Mouse (Mus musculus) cerebellum, adult 8-10 months (tissue): ENCODE measurements around the gene Kctd8.

ENCODE experiments used
- DNase-seq: peaks from one replicate; pipeline ENCODE4 v3.0.0; 2022

Kctd8 gene

DNA sequence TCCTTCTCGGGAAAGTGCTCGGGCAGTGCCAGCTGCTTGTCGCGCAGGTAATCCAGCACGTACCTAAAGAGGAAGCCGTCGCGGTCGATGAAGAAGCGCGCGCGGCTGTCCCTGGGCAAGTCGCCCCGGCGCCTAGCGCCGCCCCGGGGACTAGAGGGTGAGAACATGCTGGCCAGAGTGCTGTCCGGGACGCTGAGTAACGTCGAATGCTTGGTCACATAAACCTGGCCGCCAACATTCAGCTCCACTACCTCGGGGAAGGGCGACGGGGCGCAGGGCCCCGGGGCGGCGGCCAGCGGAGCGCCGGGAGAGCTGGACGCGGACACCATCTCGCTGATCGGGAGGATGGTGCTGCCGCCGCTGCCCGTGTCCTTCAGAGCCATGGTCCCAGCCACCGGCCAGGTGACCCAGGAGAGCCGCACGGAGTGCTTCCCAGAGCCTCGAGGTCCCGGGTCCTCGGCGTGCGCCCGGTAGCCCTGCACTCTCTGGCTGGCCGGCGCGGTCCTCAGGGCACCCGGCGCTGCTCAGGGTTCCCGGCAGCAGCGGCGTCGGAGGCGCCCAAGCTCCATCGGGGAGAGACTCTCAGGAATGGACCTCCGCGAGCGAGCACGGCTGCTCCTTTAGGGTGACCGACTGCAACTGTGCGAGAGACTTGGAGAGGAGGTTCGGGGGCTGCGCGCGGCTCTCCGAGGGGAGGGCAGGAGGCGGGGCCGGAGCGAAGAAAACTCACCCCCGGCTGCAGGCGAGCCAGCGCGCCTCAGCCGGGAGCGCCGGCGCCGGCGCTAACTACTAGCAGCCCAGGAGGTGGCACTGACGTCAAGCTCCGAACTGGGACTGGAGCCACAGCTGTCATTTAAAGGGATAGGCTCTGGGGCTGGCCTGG is at the start of gene Kctd8:
Gene Kctd8, minus strand, starts transcription at position 761 of the 883 bp plus-strand sequence.
- peak; percentile 81 for DNase-seq

DNA sequence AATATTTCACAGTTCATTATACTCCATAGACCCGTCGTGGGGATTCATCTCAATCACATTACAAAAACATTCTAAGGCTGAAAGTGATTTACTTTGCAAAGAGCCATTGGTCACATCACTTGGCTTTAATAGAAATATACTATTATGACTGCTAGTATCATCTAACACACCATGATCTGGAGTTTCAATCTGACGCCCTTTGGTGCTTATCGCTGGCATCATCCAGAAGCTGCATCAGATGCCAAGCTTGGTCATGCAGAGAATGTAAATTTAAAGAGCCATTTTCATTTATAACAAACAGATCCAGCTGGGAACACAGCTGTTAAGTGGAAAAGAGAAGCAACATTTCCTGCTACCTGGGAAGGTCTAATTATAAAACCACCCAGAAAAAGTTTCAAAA is 37.6 kb upstream of the Kctd8 start:
- DNase-seq, result no peak

DNA sequence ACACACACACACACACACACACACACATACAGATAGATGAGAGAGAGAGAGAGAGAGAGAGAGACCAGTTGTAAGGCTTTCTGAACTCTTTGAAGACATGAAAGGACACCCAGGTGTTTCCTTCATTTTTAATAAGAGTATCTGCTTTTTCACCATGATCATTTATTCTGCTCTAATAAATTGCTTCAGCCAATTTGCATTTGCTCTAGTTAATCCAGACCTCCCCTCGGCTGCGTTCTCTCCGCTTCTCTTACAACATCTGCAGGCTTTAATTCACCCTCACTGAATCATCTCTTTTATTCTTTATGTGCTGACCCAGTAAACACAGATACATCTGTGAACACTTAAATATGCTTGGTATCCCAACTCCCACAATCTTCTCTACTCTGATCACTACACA is 9.1 kb upstream of the Kctd8 start:
- no peak for DNase-seq

DNA sequence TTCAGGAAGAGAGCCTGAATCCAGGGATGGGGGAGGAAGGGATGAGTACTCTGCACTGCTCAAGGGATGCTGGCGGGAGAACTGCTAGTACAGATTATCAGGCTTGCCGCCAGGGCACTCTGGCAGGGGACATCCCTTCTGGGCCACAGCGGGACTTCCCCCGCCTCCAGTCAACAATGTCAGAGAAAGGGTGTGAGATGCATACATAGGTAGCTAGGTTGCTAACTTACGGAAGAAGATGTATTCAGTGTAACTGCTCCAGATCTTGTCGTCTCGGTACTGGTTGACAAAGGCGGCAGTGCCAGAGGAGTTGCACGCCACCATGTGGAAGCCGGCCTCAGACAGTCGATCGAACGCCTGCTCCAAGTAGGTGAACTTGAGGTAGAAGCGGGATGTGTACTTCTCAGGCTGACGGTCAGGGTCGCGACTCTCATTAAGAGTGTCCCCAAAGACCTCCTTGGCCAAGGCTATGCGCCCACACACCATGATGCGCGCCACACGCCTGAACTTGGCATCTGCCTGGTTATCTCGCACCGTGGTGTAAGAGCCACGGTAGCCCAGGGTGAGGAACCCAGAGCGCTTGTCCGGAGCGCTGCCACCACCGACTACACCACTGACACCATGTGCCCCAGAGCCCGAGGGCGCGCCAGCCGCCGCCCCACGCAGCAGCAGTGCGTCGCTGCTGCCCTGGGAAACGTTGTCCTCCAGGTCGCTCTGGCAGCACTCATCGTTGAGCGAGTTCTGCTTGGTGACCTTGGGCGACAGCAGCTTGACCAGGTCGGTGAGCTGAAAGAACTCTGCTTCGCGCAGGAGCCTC is 1.2 kb downstream of the Kctd8 start:
- peak; percentile 86 for DNase-seq

DNA sequence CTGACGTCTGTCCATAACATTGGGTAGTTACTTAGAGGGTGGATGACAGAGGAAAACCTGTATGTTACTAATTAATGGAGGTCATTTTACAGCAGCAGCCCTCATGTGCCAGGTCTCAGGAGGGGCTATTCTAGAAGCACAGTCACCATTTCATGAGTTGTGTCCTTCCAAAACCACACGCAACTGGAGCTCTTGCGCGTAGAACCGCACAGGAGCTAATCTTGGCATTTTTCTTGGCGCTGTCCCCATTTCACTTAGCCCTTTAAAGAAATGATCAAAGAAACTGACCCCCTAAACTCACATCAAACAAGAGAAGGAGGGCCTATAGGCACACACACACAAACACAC is 1.9 kb downstream of the Kctd8 start:
- DNase-seq, result no peak

DNA sequence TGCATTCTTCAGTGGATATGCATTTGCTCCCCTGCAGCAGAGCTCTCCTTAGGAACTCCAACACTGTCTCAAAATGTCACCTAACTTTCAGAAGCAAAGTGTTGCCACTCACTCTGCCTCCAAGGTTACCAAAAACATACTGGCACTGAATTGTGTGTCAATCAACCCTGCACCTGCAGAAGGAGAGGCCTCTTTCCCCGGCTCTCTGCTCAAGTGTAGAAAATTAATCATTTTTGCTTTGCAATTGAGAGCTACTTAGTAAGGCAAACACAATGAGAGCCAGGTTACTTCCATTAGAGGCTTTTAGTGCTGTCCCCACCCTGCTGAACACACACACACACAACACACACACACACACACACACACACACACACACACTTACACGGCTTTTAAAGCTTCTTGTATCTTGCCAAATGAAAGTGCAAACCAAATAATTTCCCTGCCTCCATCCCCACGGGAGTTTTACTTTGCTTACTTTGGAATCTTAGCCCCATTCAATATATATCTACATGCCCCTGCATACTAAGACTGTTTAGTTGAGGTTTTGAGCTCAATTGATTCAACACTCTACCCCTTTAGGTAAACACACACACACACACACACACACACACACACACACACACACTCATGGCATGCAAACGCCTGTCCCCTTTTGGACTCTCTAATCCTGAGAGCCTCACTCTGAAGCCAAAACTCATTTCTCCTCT is 2.4 kb downstream of the Kctd8 start:
- peak; percentile 28 for DNase-seq

DNA sequence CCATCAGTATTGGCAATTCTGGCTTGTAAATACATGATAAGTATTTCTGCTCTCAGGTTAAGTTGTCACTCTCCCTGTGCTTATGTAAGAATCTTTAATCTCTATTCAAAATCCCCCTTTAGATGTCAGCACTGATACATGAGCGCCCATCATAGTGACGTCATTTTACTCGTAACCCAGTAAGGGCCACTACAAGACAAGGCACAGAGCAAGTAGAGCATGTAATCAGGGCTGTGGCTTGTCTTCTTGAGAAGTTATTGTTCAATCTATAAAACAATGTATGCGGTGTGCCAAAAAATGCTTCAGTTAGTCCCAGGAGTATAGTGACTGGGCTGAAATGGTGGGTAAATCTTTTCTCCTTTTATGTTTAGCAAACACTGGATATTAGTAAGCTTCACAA is 13.9 kb downstream of the Kctd8 start:
- no peak for DNase-seq

DNA sequence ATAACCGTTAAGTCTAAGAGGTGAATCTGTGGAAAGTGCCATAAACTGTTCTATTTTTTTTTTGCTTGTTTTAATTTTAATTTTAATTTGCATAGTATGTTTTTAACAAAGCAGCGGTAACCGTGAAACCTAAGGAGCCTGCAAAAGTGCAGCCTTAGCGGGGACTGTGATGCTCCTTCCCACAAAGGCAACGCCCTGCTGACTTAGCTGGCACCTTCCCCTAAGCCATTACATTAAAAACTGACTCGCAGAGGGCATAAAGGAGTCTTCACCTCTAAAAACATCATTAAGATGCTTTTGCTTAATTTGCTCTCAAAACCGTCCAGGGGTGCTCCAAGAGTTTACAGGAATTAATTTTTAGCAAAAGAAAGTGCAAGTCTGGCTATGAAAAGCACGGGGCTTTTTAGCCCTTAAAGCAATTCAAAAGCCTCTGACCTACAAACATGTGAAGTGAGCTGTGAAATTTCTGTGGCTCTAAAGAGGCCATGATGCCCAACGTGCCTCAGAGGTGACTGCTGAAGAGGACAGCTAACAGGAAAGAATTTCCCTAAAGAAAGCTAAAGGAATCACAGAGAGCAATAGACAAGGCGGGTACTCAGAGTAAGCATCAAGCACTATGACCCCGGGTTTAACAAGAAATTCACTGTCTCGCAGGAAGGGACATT is 16.8 kb downstream of the Kctd8 start:
- DNase-seq, result peak; percentile 38

DNA sequence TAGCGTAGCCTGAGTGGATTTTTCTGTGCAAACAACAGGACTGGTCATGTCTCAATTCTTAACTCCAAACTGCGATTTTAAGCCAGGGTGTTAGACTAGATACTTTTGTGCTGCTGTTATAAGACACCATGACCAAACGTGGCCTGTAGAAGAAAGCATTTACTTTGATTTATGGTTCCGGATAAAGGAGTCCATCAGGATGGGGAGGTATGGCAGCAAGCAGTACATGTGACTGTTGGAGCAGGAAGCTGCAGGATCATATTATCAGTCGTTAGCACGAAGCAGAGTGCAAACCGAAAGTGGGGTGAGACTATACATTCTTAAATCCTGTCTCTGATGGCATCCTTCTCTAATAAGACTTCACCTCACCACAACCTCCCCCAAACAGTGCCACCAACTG is 28.9 kb downstream of the Kctd8 start:
- DNase-seq, result no peak

DNA sequence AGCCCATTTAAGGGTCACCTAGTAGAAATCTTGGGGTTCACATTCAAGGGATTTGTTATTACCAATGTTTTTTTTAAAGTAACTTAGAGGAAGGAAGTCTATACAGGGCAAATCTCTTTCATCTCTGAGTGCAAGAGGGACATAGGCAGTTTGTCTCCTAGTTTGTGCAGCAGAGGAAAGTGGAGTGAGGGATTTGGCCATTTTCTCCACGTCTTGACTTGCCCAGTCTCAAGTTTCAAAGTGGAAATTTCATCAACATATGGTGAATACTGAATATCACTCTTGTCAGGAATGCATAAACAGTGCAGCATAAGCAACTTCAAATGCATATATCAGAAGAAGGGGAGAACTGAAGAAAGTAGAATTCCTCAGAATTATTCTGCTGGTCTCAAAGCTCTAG is 39.8 kb downstream of the Kctd8 start:
- no peak for DNase-seq

DNA sequence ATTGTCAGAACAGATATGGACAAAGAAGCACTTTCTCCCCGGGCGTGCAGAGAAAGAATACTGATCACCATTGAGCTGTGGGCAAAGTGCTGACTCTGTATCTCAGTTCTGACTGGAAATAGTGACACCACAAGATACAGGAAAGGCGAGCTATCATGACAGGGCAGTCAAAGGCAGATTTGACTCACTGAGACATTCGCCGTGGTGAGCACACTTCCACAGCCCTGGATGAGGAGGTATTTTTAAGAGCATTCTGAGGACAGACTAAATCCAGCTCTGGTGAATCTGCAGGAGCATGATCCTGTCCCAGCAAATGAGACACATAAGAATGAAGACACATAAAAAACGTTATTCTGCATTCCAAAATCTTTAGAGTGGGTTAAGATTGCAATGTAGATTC is 49.1 kb downstream of the Kctd8 start:
- DNase-seq, result no peak

DNA sequence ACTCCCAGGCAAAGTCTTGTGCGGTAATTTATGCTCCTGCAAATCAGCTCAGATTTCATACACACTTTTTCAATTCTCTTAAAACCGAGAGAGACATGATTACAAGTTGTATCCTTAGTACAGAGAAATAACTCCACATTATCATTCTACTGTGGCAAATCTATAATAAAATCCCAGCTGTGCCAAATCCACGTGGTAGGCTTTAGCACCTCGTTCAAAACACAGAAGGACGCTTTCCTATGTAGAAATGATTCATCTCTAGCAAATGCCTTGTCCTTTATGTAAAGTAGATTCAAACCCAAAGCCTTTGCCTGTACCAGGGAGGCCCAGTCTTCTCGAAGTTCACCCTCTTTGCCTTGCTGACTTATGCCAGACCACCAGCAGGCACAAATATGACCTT is 57.1 kb downstream of the Kctd8 start:
- DNase-seq, result no peak

DNA sequence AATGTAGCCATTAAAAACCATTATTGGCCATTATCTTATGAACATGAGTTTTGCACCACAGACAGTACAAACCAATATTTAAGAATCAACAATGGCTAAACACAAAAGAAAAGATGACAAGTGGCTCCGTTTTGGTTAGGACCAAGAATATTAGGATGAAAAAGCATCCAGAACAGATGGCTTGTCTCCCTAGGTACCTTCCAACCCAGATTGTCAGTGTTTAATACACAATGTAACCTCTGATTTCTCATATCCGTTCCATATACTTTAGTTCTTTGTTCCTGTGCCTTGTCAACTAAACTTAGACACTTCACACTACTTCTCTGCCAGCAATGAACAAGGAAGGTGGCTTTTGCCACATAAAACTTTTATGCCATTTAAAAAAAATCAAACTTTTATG is 89.1 kb downstream of the Kctd8 start:
- peak; percentile 26 for DNase-seq

DNA sequence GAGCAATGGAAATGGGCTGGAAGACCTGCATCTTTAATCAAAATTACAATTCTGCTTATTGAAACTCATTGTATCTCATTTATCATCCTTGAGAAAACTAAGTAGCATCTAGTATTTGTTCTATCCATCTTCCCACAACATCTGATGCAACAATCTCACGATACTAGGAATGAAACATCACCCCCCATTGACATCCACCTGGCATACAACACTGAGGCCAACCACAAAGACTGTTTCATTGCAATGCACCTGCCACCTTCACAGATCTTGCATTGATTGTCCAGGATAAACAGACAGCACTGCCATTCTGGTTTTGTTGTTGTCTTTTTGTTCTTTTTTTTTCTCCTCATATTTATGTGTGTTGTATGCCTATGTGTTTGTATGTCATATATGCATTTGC is 99.5 kb downstream of the Kctd8 start:
- DNase-seq, result peak; percentile 33

DNA sequence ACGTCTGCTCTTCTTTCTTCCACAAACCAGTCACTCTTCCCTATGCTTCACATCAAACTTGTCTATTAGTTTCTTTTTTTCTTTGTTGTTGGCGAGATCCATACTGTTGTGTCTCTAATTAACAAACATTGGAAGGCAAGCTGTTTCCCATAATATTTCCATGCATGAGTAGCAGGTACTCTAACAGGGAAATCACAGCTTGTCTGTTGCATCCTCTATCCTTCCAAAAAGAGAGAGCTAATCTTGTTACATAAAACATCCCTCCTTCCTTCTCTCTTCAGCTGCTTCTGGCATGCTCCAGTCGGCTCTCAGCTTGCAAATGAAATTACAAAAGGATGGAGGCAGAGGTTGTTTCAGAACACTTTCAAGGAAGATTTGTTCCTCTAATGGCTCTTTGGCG is 107.9 kb downstream of the Kctd8 start:
- no peak for DNase-seq

DNA sequence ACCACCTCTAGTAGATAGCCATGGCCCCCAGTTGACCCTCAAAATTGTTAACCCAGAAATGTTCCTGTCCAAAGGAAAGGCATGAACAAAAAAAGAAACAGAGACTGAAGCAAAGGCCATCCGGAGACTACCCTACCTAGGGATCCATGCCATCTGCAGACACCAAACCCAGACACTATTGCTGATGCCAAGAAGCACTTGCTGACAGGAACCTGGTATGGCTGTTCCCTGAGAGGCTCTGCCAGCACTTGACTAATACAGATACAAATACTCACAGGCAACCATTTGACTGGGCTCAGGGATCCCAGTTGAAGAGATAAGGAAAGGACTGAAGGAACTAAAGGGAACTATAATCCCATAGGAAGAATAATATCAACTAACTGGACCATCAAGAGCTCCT is 109.8 kb downstream of the Kctd8 start:
- peak; percentile 39 for DNase-seq

DNA sequence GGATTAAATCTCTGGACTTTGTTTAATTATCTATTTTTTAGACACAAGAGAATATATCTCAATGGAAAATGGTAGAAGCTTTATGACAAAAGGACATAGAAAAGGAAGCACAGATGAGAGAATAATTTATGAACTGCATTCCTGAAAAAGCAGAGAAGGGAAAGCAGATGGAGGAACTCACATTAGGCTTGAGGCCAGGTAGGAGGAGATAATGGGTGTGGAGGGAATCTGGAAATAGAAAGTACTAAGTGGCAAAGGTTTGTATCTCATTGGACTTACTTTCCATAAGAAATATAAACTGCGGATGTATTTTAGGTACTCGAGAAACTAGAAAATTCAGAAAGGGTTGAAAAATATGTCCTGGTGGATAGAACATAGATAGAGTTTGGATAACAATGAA is 114.3 kb downstream of the Kctd8 start:
- peak; percentile 32 for DNase-seq

DNA sequence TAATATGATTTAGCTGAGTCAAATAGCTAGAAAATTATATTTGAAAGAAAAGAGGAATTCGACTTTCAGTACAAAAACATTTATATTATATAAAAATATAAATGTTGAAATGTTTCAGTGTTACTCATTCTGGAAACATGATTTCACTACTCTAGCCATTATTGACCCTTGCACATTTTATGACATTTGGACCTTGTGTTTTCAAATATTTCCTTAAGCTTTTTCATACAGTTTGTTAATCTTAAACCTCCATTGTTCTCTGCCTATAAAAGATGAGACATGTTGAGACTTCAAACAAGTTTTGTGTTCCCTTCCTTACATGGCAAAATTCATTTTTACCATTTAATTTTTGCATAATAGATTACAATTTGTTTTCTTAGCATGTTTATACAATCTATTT is 118.9 kb downstream of the Kctd8 start:
- no peak for DNase-seq

DNA sequence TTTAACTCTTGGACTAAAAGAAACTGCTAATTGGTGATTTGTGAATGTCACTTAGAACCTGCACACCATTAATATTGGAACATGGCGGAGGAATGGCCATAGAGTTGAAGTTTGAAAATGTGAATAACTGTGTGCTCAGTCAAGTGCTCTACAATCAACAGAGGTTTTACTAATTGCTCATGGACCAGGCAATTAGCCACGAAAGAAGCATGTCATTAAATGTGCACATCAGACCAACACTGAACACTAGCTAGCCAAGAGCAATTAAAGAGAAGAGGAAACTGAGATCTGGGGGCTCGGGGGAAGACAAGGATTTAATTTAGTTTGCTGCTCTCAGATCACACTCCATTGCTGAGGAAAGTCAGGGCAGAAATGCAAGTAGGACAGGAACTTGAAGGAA is 126.3 kb downstream of the Kctd8 start:
- DNase-seq, result no peak

DNA sequence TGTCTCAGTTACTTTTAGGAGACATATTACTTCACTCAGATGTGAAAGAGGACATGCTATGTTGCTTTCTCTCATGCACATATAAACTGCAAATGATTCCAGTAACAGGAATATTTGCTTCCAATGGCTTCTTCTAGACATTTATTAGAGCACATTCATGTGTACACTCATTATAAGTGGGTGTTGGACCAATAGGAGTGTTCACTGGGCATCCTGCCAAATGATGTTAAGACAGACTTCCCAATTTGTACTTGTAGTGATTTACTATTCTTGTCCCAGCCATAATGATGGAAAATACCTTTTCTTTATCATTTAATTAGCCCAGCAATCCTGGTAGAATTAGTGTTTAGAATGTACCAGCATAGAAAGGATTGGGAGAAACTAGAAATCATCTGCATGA is 132.1 kb downstream of the Kctd8 start:
- DNase-seq, result no peak

DNA sequence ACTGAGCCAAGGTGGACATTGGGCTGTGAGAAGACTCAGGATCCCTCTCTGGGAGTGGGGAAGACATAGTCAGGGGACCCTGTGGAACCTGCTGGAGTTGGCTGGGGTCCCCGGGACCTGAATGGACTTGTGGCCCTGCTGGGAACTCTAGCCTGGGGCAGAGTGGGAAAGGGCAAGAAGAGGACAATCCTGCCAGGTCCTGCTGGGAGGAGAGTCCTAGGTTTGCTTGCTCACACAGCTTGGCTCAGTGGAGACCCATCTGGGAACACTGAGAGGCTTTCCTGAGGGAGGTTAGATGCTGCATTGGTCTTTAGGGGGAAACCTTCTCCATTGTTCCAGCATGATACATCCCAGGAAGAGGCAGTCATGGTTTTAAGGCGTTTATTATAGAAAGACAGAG is 133.8 kb downstream of the Kctd8 start:
- peak; percentile 25 for DNase-seq

DNA sequence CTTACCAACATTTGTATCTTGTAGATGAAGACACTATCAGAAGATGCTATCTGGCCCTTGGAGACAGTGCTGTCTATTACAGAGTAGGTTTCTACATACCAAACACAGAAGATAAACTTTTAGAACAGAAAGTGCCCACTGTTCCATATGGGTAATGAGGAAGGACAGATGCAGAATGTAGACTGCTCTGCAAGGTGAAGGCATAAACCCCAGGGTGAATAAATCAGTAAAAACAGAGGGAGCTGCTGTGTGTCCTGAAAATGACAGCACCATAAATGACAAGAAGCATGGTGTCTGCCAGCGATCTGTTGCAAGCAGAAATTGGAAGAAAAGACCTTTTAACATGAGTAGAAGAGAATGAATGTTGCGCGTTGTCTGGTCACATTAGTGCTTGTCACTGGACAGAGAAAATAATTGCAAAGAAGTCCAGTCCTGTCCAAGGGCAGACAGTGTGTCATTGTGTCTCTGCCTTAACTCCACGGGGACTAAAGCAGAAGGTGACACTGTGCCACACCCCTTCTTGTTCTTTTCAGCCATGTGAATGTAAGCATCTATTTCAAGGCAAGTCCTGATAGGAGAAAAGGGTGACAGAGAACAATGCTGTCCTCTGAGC is 181.5 kb downstream of the Kctd8 start:
- no peak for DNase-seq

DNA sequence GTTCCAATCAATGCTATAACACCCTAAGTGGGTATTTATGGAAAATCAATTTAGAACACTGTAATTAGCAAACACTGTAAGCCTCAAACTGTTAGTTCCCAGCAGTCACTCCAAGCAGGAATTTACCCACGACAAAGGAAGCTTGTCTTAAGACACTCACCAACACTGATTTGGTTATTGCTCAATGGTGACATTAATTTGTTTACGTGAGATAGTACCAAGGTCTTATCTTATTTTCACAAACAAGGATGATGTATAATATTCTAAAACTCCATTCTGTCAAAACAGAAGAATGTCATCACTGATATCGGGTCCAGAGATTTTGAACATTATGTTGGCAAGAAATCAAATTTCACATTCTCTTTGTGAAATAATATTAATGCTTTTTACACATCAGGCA is 185.0 kb downstream of the Kctd8 start:
- no peak for DNase-seq
